Mouse (Mus musculus) cortical plate, adult 2 months (tissue): ENCODE measurements around the gene Car10.

Source experiments
- CTCF ChIP-seq: fragments of 200-500 bp; IDR thresholded peaks from 2 replicates; pipeline ENCODE4 v1.5.1; 2011; ENCODE audit warnings: mild to moderate bottlenecking, control low read depth, low read length; ENCODE audit not compliant: insufficient read depth; ENCODE audit errors: extremely low read depth
- POLR2A ChIP-seq: fragments of 200-500 bp; IDR thresholded peaks from 2 replicates; pipeline ENCODE4 v1.6.1; 2011; ENCODE audit warnings: mild to moderate bottlenecking, low read length, control low read depth; ENCODE audit not compliant: insufficient read depth; ENCODE audit errors: extremely low read depth

DNA sequence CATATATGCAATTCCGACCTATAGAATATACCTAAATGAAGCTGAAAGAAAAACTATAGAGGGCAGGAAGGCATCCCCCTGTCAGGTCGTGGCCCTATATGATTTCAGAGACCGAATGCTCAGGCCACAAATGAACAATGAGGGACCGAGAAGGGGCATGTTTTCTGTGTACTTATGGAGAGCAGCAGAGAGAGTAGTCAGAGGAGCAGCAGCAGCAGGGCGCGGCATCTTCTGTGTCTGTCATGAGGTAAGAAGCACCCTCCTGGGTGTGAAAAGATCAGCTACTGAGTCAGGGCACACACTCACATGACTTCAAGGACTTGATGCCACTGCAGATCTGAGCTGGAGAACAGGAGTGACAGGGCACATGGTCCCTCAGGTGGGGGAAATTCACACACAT lies 438.4 kb downstream of the Car10 start:
- TF ChIP-seq CTCF (no peak), POLR2A (no peak)
